Mouse (Mus musculus): ENCODE measurements around the gene Pip4k2b.
"Not testable (repeated sequence)": the region's sequence is repeated elsewhere in the genome, so short reads cannot be mapped to it uniquely, and the experiment has no call there.

Gene Pip4k2b

GRCm38 (mm10) chr11:97714784-97715760 lies 29.4 kb downstream of the Pip4k2b start:
- DNase-seq (ENCODE audit: low spot score in 2 of 2), result no peak

- DNase-seq (ENCODE audit: low spot score in 2 of 2), result no peak
These were observed 30.1 kb downstream of the Pip4k2b start for GRCm38 (mm10) chr11:97714356-97714755.

- DNase-seq (ENCODE audit: low spot score in 2 of 2), result no peak
These were observed 30.6 kb downstream of the Pip4k2b start for GRCm38 (mm10) chr11:97713896-97714295.

DNA sequence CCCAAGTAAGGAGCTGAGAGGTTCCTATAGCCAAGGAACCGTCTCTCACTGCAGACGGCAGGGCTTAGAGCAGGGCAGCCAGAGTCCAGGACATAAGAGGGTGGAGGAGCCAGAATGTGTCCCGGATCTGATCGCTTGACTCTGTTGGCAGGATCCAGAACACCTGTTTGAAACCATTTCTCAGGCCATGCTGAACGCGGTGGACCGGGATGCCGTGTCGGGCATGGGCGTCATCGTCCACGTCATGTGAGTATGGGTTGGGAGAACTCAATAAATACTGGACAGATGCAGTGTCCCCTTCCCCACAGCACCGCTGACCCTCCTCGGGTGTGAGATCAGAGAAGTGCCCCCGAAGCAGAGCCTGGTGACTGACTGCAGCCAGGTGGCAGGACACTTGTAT lies 32.2 kb downstream of the Pip4k2b start:
- no peak for DNase-seq (ENCODE audit: low spot score in 2 of 2)

GRCm38 (mm10) chr11:97711200-97711900 lies 33.2 kb downstream of the Pip4k2b start:
- no peak for DNase-seq (ENCODE audit: low spot score in 2 of 2)

DNA sequence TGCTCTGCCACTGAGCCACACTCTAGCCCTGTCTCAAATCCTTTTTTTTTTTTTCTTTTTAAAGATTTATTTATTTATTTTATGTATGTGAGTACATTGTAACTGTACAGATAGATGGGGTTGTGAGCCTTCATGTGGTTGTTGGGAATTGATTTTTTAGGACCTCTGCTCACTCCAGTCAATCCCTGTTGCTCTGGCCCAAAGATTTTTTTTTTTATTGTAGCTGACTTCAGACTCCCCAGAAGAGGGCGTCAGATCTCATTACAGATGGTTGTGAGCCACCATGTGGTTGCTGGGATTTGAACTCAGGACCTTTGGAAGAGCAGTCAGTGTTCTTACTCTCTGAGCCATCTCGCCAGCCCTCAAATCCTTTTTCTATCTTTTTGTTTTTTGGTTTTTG lies 34.4 kb downstream of the Pip4k2b start:
- DNase-seq (ENCODE audit: low spot score in 2 of 2), result not testable (repeated sequence)

DNA sequence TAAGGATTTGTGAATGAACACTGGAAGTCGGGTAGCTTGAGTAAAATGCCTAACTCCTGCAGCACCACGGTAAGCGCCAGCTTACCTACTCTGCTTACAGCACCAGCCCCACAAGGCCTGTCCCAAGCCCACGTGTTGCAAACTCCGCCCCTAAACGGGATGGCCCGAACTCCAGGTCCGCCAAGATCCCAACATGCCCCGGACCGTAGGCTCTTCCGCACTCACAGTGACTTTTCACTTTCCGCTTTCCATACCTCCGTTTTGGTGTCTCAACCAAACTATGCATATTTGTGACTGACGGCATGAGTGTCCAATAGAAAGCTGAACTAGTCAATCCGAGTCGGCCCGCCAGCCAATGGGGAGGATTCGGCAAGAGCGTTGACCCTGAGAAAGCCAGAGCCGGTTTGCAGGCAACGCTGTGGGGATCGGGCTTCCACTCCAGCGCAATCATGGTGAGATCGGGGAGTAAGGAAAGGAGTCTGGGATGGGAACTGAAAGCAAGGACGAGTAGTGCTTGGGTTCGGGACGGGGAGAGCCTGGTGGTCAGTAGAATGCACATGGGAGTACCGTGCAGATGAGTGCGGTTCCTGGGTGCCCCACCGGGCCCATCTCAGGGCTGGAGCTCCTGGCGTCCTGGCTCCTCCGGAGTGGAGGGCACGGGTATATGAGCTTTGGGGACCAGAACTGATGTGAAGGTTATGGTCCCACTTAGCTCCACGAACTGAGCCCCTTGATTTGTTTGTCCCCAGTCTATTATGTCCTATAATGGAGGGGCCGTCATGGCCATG lies 41.3 kb downstream of the Pip4k2b start, which contains the start of gene Psmb3:
Gene Psmb3 (plus strand): TSS at position 361 of the 788 bp plus-strand sequence.
- DNase-seq (ENCODE audit: low spot score in 2 of 2), result peak; percentile 98 to 99

GRCm38 (mm10) chr11:97702393-97702745 lies 42.1 kb downstream of the Pip4k2b start:
- DNase-seq (ENCODE audit: low spot score in 2 of 2), result peak; percentile 80 to 91

GRCm38 (mm10) chr11:97701581-97702392 lies 42.7 kb downstream of the Pip4k2b start:
- DNase-seq (ENCODE audit: low spot score in 2 of 2), result no peak

GRCm38 (mm10) chr11:97700746-97701580 lies 43.5 kb downstream of the Pip4k2b start:
- DNase-seq (ENCODE audit: low spot score in 2 of 2), result no peak

DNA sequence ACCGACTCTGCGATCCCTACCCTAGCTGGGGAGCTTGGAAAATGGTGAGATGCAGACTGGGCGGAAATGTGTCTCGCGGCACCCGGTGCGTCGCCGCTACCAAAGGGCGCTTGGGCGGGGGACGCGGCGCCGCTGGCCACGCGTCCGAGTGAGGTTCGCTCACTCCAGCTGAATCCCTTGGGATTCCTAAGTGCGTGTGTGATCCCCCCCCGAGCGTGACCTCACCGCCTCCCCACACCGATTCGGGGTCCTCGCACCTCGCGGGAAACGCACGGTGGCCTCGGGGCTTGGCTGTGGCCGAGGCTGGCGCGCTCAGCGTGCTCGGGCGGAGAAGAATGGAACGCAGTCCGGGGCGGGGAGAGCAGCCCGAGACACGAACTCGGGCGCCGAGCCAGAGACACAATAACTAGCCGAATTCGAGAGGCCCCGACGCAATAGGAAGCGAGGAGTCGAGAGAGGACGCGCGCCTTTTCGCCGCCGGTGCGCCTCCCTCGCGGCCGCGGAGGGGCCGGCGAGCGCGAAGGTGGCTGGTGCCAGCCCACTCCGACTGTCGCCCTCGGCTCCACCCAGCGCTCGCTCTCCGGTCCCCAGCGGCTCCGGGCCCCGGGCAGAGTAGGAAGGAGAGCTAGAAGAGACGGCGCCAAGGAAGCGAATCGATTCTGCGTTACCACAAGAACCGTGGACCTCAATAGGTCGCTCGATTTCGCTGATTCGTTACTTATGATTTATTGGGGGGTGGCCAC lies 44.3 kb downstream of the Pip4k2b start, which contains the start of gene Pcgf2:
Gene Pcgf2 (minus strand): TSS at position 495 of the 743 bp plus-strand sequence.
- peak in 1 of 2 experiments; percentile 36 for DNase-seq (ENCODE audit: low spot score in 2 of 2)

DNA sequence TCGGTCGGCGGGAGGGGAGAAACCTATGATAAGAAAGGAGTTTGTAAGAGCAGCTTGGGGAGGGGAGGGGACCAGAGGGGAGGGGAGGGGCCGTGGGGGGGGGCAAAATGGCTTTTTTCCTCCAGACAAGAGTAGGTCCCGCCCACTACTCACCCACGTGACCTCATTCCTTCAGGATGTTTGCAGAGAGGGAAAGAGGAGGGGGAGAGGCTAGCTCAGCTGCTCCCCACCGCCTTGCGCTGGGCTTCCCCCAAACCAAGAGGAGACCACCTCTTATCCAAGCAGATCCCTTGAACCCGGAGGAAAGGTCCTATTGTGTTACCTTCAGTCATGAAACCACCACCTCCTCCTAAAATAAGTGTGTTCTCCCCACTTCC lies 44.9 kb downstream of the Pip4k2b start:
- DNase-seq (ENCODE audit: low spot score in 2 of 2), result no peak

- DNase-seq (ENCODE audit: low spot score in 2 of 2), result peak in 1 of 2 experiments; percentile 41
These were observed 45.5 kb downstream of the Pip4k2b start for GRCm38 (mm10) chr11:97698741-97699611.

- no peak for DNase-seq (ENCODE audit: low spot score in 2 of 2)
These were observed 46.5 kb downstream of the Pip4k2b start for GRCm38 (mm10) chr11:97697891-97698529.

GRCm38 (mm10) chr11:97697199-97697890 lies 47.2 kb downstream of the Pip4k2b start:
- DNase-seq (ENCODE audit: low spot score in 2 of 2), result no peak

GRCm38 (mm10) chr11:97696669-97697068 lies 47.8 kb downstream of the Pip4k2b start:
- DNase-seq (ENCODE audit: low spot score in 2 of 2), result no peak

- DNase-seq (ENCODE audit: low spot score in 2 of 2), result no peak
These were observed 48.6 kb downstream of the Pip4k2b start for GRCm38 (mm10) chr11:97695712-97696401.
